Mouse (Mus musculus): ENCODE measurements around the gene Hspa12b. TPM values are rescaled to one million over a fixed set of nuclear protein-coding genes. Genes with fewer than 3 reads are reported as not detected.

Hspa12b gene
- polyA plus RNA-seq, 1 experiment, result 30.8 TPM

DNA sequence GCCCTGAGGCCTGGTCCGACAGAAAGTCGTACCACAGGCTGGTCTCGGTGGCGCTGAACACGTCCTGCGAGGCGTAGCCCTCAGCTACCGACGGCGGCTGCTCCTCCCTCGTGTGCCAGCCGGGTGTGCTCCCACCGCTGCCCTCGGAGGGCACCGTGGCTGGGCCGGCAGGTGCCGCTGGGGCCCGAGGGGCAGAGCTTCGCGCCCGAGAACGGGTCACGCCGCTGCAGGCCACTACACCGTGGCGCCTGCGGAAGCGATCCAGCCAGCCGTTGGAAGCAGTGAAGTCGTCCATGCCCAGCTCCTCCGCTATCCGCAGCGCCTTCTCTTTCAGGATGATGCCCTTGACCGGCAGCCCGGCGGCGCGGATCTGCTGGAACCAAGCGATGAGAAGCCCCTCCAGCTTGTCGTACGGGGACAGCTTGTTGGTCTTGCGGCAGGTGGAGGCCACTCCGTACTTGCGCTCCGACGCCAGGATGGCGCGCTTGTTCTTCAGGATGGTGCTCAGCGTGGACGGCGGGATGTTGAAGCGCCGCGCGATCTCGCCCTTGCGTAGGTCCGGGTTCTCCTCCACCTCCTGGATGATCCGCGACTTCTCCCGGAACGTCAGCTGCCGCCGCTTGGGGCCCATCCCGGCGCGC lies 52.3 kb downstream of the Hspa12b start:
- DNase-seq (ENCODE audit: low read depth), result no peak

DNA sequence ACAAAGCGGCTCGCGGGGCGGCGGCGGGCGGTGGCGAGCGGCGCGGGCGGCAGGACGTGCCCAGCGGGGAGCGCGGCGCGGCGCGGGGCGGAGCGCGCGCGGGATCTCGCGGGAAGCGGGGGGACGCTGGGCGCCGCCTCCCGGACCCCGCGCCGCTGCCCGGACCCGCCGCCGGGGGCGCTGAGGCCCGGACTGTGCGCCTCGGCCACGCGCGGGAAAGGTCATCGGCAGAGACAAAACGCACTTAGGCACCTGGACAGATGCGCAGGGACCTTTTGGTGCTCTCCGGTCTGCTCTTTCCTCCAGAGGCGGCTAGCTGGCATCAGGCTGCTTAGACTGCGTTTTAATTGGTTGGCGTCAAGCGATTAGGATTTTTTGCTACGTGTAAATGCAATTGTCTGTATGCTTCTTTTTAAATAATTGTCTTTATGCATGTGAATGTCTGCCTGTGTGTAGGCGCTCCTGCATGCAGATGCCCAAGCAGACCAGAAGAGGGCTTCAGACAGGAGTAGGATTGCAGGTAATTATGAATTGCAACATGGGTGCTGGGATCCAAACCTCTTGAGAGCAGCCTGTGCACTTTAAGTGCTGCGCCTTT lies 53.0 kb downstream of the Hspa12b start, which contains the start of gene Cenpb:
Cenpb (minus strand) TSS at position 78 of the 598 bp plus-strand sequence.
- no peak for DNase-seq (ENCODE audit: low read depth)

DNA sequence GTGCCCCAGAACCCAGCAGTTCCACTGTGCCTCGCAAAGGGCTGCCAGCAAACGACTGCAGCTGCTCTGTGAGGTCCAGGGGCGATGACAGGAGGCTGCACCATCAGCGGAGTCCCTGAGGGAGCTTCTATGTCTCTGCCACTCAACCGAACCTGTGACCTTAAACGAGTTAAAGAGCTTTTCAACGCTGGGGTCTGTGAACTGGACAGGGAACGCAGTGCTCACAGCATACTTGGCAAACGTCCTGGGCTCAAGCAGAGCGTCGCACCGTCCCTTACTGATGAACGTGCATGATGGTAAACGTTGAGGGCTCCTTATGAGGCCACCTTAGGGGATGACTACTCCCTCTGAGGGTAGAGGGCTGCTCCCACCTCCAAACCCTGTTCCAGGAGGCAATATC lies 59.3 kb downstream of the Hspa12b start:
- no peak for DNase-seq (ENCODE audit: low read depth)

DNA sequence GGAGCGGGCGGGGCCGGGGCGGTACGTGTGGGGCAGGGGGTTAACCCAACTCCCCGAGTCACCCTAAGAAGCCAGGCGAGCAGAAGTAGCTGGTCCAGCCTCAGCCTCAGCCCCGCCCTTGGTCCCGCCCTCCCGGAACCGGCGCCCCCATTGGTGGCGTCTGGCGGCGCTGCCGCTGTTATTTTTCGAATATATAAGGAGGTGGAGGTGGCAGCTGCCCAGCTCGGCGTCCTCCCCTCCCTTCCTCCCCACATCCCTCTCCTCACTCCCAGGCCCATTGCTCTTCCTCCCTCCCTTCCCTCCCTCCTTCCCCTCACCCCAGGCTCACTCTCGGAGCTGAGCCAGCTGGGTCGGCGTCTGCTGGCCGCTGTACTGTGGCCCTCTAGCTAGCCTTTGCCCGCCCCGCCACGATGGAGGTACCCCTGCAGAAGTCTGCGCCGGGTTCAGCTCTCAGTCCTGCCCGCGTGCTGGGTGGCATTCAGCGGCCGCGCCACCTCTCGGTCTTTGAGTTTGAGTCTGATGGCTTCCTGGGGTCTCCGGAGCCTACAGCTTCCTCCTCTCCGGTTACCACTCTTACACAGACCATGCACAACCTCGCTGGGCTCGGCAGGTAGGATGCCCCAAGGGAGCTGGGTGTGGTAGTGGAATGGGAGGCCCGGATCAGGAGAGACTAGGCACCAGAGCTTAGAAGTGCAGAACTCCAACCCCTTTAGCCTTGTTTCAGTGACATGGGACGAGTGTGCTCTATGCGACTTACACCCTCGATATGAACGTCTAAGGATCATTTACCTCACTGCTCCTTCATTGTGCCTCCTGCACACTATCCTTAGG lies 59.9 kb downstream of the Hspa12b start, which contains the start of the genes Cdc25b and Spef1:
Cdc25b (plus strand) TSS at position 179 of the 831 bp plus-strand sequence.
Spef1 (minus strand) TSS at position 512 of the 831 bp plus-strand sequence.
- DNase-seq (ENCODE audit: low read depth), result no peak

DNA sequence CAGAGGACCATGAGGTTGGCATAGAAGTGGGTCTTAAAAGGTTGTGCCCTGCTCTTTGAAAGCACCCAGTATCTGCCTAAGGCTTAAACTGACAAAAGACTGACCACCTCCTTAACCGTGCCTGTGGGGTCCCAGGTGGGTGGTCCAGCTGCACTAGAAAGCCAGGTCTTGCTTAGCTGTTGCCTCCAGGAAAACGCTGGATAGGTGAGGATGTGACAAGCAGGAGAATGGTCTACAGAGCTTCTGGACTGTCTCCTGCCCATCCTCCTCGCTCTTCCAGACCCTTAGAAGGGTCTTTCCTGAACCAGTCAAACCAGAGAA lies 60.5 kb downstream of the Hspa12b start:
- DNase-seq (ENCODE audit: low read depth), result no peak

DNA sequence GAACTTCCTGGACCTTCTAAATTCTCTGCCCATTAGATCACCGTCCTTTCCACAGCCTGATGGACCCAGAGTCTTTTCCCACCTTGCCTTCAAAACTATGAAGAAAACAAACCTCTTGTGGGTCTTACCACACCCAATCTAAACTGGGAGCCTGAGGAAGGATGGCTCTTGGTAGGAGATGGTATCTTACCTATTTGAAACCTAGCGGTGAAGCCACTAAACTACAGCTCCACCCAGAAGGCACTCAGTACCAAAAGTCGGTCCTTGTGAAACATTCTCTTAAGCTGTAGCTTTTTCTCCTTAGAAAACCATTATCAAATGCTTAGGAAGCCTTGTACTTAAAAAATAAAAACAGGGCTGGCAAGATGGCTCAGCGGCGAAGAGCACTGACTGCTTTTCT lies 61.2 kb downstream of the Hspa12b start:
- no peak for DNase-seq (ENCODE audit: low read depth)

DNA sequence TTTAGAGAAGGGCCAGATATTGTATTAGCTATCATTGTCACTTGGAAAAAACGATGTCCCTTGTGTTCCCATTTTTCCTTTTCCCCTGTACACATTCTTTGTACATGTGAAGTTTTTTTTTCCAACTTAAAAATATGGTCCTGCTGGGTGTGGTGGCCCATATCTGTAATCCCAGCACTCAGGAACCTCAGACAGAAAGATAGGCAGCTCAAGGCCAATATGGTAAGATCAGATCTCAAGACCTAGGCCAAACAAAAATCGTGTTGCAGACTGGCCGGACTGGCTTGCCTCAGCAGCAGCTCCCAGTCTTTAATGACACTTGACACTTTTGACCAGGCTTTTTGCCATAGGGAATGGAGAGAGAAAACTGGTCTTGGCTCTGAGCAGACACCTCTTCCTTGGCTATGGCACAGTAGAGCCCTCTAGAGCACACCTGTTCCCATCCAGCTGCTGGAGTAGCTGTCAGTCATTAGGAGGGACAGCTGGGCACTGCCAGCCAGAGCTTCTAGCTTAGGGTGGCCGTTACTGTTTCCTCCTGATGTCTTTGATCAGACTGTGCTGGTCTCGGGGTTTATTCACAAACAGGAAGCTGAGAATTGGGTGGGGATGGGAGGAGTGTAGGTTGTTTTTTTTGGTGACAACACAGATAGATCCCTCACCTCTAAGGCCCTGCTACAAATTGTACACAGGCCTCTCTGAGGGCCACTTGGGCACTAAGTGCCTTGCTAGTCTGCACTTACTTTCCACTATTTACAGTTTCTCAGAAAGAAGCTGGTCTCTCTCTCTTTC lies 62.6 kb downstream of the Hspa12b start:
- no peak for DNase-seq (ENCODE audit: low read depth)

DNA sequence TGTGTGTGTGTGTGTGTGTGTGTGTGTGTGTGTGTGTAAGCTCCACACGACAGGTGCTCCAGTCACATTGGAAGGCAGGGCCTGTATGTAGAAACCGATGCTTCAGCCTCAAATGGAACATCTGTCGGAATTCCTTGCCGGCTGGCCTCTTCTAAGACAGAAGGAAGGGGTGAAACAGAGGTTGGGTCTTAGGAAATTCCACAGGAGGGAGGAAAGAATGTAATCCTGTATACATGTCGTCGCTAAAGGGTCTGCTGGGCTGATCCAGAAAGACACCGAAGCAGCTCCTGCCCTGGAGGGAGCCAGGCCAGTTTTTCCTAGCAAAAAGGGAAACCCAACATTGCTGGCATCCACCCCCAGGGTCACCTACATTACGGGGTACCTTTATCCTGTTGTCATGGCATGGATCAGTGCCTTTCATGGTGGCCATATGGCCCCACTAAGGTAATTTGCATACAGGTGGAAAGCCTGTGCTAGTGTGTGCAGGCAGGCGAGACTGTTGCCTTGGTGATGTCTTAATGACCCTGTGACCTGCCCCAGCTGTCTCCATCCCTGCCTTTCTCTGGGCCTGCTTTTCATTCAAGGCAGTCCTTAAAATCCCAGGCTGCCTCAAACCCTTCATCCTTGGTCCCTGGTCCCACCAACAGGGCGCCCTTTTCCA lies 63.4 kb downstream of the Hspa12b start:
- DNase-seq (ENCODE audit: low read depth), result no peak

DNA sequence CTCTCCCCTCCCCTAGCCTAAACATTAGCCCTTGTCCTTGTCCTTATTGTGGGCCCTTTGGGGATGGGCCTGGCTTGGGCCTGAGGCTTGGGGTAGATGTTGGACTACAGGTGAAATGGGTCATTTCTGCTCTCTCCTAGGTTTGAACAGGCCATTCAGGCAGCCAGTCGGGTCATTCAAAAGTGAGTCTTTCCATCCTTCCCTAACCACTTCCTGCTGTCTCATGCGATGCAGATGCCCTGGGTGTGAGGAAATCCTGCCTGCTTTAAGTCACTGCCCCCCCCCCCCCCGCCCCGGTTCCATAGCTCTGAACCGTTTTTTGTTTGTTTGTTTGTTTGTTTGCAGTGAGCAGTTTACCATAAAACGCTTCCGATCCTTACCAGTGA lies 63.9 kb downstream of the Hspa12b start:
- no peak for DNase-seq (ENCODE audit: low read depth)

Other genes with a start within 250 kb of the Hspa12b start
- gene 4930402H24Rik, start 220.9 kb upstream of the Hspa12b start, polyA plus RNA-seq (2012; rRNA removed), result 57.9 and 84.4 TPM in 2 replicates
- 14.0 and 16.0 TPM in 2 replicates for gene Atrn, start 220.8 kb upstream of the Hspa12b start, polyA plus RNA-seq (2012; rRNA removed)
- 30.3 and 35.7 TPM in 2 replicates for gene Gfra4, start 84.2 kb upstream of the Hspa12b start, polyA plus RNA-seq (2012; rRNA removed)
- 20.6 and 25.6 TPM in 2 replicates for gene Adam33, start 63.5 kb upstream of the Hspa12b start, polyA plus RNA-seq (2012; rRNA removed)
- gene Siglec1, start 40.5 kb upstream of the Hspa12b start, polyA plus RNA-seq (2012; rRNA removed), result 12.7 and 16.5 TPM in 2 replicates
- gene Gm11037, start 6.2 kb downstream of the Hspa12b start, polyA plus RNA-seq (2012; rRNA removed), result not detected in 2 replicates
- gene 1700037H04Rik, start 32.8 kb downstream of the Hspa12b start, polyA plus RNA-seq (2012; rRNA removed), result 117 and 168 TPM in 2 replicates
- gene Cenpb, start 52.8 kb downstream of the Hspa12b start, polyA plus RNA-seq (2012; rRNA removed), result 68.6 and 75.4 TPM in 2 replicates
- 12.7 and 14.4 TPM in 2 replicates for gene Cdc25b, start 59.7 kb downstream of the Hspa12b start, polyA plus RNA-seq (2012; rRNA removed)
- 4.3 and 4.8 TPM in 2 replicates for gene Spef1, start 60.0 kb downstream of the Hspa12b start, polyA plus RNA-seq (2012; rRNA removed)
- 51.1 and 54.9 TPM in 2 replicates for gene Ap5s1, start 79.8 kb downstream of the Hspa12b start, polyA plus RNA-seq (2012; rRNA removed)
- 59.9 and 76.7 TPM in 2 replicates for gene Mavs, start 106.8 kb downstream of the Hspa12b start, polyA plus RNA-seq (2012; rRNA removed)
- 15.7 and 18.0 TPM in 2 replicates for gene Pank2, start 135.2 kb downstream of the Hspa12b start, polyA plus RNA-seq (2012; rRNA removed)
- gene Rnf24, start 225.6 kb downstream of the Hspa12b start, polyA plus RNA-seq (2012; rRNA removed), result 8.3 and 8.5 TPM in 2 replicates

Measured in gonadal fat pad, adult 2 months (tissue).